Mouse (Mus musculus): Measurements from ENCODE around the gene 2410137M14Rik.
"Not testable (repeated sequence)": the region's sequence is repeated elsewhere in the genome, so short reads cannot be mapped to it uniquely, and the experiment has no call there.

2410137M14Rik gene

GRCm38 (mm10) chr17:36994528-36994927 lies 13.5 kb upstream of the 2410137M14Rik start:
- in situ Hi-C loops (cut with MboI, MseI), result no loop called here

- in situ Hi-C loops (cut with MboI, MseI), result no loop called here
Observed at GRCm38 (mm10) chr17:36993770-36994325, 12.8 kb upstream of the 2410137M14Rik start.

GRCm38 (mm10) chr17:36992336-36993104 lies 11.5 kb upstream of the 2410137M14Rik start:
- in situ Hi-C loops (cut with MboI, MseI), result no loop called here

- in situ Hi-C loops (cut with MboI, MseI), result not testable (repeated sequence)
Observed at GRCm38 (mm10) chr17:36990630-36991029, 9.6 kb upstream of the 2410137M14Rik start.

- in situ Hi-C loops (cut with MboI, MseI), result loop anchor here (5.0 kb wide), 1 partner anchor 67 kb away; no protein-coding TSS in a partner anchor
Observed at GRCm38 (mm10) chr17:36989437-36989836, 8.4 kb upstream of the 2410137M14Rik start, which contains the start of gene H2-M5. Gene H2-M5 (minus strand): TSS chr17:36989537.

GRCm38 (mm10) chr17:36988475-36988874 lies 7.4 kb upstream of the 2410137M14Rik start:
- in situ Hi-C loops (cut with MboI, MseI), result loop anchor here (5.0 kb wide), 1 partner anchor 66 kb away; no protein-coding TSS in a partner anchor

- in situ Hi-C loops (cut with MboI, MseI), result no loop called here
Observed at GRCm38 (mm10) chr17:36982253-36983155, 1.5 kb upstream of the 2410137M14Rik start.

GRCm38 (mm10) chr17:36981845-36982244 lies 808 bp upstream of the 2410137M14Rik start:
- in situ Hi-C loops (cut with MboI, MseI), result no loop called here

GRCm38 (mm10) chr17:36973271-36973787 lies 7.7 kb downstream of the 2410137M14Rik start:
- in situ Hi-C loops (cut with MboI, MseI), result loop anchor here (25.0 kb wide), 1 partner anchor 986 kb away; the partner anchor contains the start of genes Gnl1 and Prr3

GRCm38 (mm10) chr17:36972791-36973190 lies 8.2 kb downstream of the 2410137M14Rik start:
- in situ Hi-C loops (cut with MboI, MseI), result loop anchor here (25.0 kb wide), 1 partner anchor 985 kb away; the partner anchor contains the start of genes Gnl1 and Prr3

GRCm38 (mm10) chr17:36971172-36971850 lies 9.7 kb downstream of the 2410137M14Rik start:
- in situ Hi-C loops (cut with MboI, MseI), result loop anchor here (25.0 kb wide), 1 partner anchor 984 kb away; the partner anchor contains the start of genes Gnl1 and Prr3

GRCm38 (mm10) chr17:36970316-36970890 lies 10.6 kb downstream of the 2410137M14Rik start:
- in situ Hi-C loops (cut with MboI, MseI), result loop anchor here (25.0 kb wide), 1 partner anchor 983 kb away; the partner anchor contains the start of genes Gnl1 and Prr3

GRCm38 (mm10) chr17:36966875-36967274 lies 14.2 kb downstream of the 2410137M14Rik start:
- in situ Hi-C loops (cut with MboI, MseI), result loop anchor here (25.0 kb wide), 1 partner anchor 980 kb away; the partner anchor contains the start of genes Gnl1 and Prr3

- in situ Hi-C loops (cut with MboI, MseI), result loop anchor here (25.0 kb wide), 1 partner anchor 974 kb away; the partner anchor contains the start of genes Gnl1 and Prr3
Observed at GRCm38 (mm10) chr17:36961125-36961524, 19.9 kb downstream of the 2410137M14Rik start.

GRCm38 (mm10) chr17:36958884-36959283 lies 22.2 kb downstream of the 2410137M14Rik start:
- in situ Hi-C loops (cut with MboI, MseI), result loop anchor here (25.0 kb wide), 1 partner anchor 972 kb away; the partner anchor contains the start of genes Gnl1 and Prr3

GRCm38 (mm10) chr17:36957999-36958743 lies 22.9 kb downstream of the 2410137M14Rik start, which contains the start of the genes Znrd1 and Znrd1as:
Gene Znrd1 (minus strand): TSS chr17:36958559.
Gene Znrd1as (plus strand): TSS chr17:36958592.
- in situ Hi-C loops (cut with MboI, MseI), result loop anchor here (25.0 kb wide), 1 partner anchor 971 kb away; the partner anchor contains the start of genes Gnl1 and Prr3

GRCm38 (mm10) chr17:36953062-36953461 lies 28.0 kb downstream of the 2410137M14Rik start:
- in situ Hi-C loops (cut with MboI, MseI), result loop anchor here (5.0 to 25.0 kb wide), 2 partner anchors 319 to 966 kb away; partner anchors contain the start of genes Gnl1, H2-M3 and Prr3

- in situ Hi-C loops (cut with MboI, MseI), result loop anchor here (5.0 to 25.0 kb wide), 2 partner anchors 320 to 965 kb away; partner anchors contain the start of genes Gnl1, H2-M3 and Prr3
Observed at GRCm38 (mm10) chr17:36952631-36953030, 28.4 kb downstream of the 2410137M14Rik start.
